Mouse (Mus musculus) urinary bladder, postnatal 10 days (tissue): ENCODE data around the gene Hs3st2.
"Not testable (repeated sequence)": the region's sequence is repeated elsewhere in the genome, so short reads cannot be mapped to it uniquely, and the experiment has no call there.

Experiments
- DNase-seq: peaks from one replicate; pipeline ENCODE4 v3.0.0; 2022; ENCODE audit warnings: low spot score

Hs3st2 gene

GRCm38 (mm10) chr7:121391225-121391983 is at the start of gene Hs3st2:
Gene Hs3st2 (plus strand): TSS chr7:121391859.
- no peak for DNase-seq

- DNase-seq = no peak
Measured at GRCm38 (mm10) chr7:121348284-121348963, 43.2 kb upstream of the Hs3st2 start.

DNA sequence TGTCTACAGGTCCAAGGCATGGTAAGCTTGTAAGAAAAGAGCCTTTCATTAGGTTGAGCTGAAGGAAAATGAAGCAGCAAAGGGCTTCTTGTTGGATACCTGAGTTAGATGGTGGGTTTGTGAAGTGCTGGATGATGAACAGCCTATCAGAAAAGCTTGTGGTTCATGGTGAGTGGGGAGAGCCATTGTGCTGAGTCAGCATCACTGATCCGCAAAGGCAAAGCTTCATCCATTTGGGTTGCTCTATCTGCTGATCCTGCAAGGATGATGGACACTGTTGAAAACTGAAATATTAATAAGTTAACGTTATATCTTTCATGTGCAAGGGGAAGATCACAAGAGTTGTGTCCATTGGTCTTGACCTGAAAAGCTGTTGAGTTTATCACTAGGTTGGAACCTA is 40.0 kb upstream of the Hs3st2 start:
- no peak for DNase-seq

DNA sequence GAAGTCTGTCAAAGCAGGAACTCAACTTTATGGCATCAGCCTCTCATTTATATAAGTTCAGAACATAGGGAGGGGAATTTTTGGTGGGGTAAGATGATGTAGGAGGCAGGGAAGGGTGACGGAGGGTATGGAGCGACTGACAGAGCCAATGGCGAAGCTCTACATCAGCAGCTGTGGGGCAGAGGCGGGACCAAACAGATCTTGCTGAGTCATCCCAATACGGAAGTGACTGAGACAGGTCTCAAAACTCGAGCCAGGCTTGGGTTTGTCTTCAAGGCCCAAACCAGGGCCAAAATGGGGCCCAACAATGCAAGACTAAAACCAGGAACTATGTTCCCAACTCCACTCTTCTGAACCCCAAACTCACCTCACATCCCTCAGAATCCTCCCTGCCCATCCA is 30.2 kb upstream of the Hs3st2 start:
- DNase-seq = not testable (repeated sequence)

DNA sequence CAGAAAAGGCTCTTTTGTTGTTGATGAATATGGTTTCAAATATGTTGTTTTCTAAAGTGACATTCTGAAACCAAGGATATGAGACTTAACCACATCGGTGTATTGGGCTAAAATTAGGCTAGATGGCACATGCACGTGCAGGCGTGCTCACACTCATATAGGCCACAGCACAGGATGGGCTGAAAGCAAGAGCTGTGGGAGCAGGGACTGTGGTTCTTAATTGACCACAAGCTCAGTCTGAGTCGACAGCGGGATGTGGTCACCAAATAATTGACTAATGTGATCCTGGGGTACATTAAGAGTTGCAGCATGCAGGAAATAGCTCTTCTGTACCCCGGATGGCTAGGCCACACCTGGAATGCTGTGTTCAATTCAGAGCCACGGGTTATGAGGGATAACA is 26.1 kb upstream of the Hs3st2 start:
- DNase-seq = no peak

GRCm38 (mm10) chr7:121367185-121367584 is 24.5 kb upstream of the Hs3st2 start:
- no peak for DNase-seq

- no peak for DNase-seq
Measured at GRCm38 (mm10) chr7:121371990-121372389, 19.7 kb upstream of the Hs3st2 start.

DNA sequence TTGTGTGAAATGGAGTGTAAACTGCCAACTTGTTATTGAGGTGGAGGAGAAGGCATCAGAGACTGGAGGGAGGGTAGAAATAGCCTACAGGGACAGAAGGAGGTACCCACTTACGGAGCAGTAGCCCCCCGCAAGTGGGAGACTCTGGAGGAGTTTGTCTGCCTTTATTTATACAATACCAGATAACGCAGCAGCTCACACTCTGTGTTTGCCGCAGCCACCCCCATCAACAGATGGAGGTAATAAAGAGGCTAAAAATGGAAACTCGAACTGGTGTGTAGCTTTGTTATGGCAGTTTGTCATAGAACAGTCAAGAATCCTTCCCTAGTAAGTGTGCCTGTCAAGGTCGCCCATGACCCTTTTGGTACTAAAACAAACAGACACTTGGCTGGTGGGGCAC is 16.2 kb upstream of the Hs3st2 start:
- no peak for DNase-seq

- DNase-seq = no peak
Measured at GRCm38 (mm10) chr7:121378942-121379341, 12.7 kb upstream of the Hs3st2 start.

DNA sequence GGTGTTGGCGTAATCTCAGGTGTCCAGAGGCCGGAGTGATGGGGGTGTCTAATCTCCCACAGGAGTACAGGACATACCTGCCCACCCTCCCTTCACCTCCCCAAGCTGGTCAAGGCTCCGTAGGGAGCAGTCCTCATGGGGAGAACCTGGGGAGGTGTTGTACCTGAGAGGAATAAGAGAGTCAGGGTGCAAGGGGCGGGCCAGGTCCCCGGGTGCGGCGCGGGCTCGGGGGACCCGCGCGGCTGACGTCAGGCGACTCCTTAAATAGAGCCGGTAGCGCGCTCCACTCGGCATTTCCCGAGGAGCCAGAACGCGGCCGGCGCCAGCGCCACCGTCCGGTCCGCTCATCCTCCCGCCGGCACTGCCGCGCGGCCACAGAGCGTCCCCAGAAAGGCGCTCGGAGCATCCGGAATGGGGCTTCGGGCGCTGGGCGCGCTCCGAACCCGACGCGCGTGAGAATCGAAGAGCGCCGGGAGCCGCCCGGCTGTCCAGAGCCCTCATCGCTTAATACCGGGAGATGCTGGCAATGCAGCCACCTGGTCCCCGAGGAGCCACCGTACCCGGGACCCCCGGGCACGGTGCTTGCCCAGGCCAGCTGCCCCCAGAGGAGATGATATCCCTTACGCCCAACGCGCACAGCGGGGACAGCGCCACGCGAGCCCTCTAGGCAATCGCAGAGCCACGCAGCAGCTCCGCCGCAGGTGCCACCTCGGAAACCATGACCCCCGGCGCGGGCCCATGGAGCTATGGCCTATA is 503 bp downstream of the Hs3st2 start:
- peak; percentile 10 for DNase-seq

GRCm38 (mm10) chr7:121392740-121392993 is 1.0 kb downstream of the Hs3st2 start:
- DNase-seq = no peak

DNA sequence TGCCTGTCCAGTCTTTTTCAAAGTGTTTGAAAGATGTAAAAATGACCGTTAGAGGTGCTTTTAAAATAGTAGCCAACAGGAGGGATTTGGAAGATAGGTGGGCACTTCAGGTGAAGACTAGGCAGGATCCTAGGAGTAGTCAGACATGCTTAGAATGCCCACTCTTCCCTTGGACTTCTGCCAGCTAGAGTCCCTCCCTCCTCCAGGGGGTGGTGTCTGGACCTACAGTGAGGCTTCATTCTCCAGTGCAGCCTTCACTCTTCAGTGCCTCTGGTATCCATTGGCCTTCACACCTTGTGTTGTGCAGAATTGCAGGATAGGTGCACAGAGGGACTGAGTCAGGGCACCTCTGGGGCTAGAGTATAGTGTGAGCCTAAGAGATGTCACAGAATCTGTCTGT is 2.2 kb downstream of the Hs3st2 start:
- DNase-seq = no peak

DNA sequence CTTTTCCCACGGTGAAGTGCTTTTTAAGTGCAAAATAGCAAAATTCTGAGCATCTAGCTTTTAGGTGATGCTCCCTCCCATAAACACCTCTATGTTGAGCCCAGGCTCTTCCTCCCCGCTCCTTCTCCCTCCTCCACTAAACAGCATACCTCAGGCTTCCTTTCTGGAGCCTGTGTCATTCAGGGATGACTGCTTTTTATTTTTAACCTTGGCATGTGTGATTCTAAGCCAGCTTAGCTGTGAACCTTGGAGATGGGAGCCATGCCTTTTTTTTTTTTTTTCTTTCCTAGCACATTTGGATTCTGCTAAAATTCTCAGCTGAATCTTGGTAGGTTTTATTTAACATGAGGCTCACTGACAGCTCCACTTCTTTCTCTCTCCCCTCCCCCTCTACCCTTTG is 3.2 kb downstream of the Hs3st2 start:
- DNase-seq = no peak

GRCm38 (mm10) chr7:121410716-121411506 is 19.3 kb downstream of the Hs3st2 start:
- DNase-seq = no peak

GRCm38 (mm10) chr7:121411507-121411898 is 19.8 kb downstream of the Hs3st2 start:
- DNase-seq = no peak

DNA sequence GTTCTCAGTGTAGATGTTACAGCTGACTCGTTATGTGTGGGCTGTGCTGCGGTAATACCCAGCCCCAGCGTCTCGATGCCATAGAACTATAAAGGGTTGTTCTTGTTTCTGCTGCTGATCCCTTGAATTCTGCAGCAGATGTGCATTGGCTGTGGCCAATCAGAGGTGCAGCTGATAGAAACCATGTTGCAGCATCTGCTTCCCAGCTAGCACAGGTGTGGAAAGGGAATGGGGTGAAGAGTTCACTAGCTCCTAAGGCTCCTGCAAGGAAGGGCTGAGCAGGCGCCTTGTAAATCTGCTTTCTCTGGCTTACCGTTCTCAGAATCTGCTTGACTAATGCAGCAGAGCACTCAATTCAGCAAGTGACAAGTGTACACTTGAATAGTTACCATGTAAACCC is 45.2 kb downstream of the Hs3st2 start:
- no peak for DNase-seq

DNA sequence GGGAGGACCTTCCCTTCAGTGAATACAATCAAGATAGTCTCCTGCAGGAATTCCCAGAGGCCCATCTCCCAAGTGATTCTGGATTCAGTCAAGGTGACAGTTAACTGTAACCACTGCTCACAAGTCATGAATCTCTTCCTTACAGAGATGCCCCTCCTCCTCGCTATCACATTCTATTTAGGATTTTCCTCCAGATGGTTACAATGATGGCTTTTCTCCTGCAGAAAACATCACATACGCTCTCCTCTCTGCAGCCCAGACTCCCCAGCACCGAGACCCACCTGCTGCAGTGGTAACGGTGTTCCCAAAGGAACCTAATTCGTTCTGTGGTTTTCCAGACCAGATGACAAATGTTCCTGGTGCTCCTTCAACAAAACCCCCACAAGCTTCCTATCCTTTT is 49.5 kb downstream of the Hs3st2 start:
- DNase-seq = no peak

GRCm38 (mm10) chr7:121444336-121444735 is 52.7 kb downstream of the Hs3st2 start:
- DNase-seq = no peak

- no peak for DNase-seq
Measured at GRCm38 (mm10) chr7:121446281-121446680, 54.6 kb downstream of the Hs3st2 start.

DNA sequence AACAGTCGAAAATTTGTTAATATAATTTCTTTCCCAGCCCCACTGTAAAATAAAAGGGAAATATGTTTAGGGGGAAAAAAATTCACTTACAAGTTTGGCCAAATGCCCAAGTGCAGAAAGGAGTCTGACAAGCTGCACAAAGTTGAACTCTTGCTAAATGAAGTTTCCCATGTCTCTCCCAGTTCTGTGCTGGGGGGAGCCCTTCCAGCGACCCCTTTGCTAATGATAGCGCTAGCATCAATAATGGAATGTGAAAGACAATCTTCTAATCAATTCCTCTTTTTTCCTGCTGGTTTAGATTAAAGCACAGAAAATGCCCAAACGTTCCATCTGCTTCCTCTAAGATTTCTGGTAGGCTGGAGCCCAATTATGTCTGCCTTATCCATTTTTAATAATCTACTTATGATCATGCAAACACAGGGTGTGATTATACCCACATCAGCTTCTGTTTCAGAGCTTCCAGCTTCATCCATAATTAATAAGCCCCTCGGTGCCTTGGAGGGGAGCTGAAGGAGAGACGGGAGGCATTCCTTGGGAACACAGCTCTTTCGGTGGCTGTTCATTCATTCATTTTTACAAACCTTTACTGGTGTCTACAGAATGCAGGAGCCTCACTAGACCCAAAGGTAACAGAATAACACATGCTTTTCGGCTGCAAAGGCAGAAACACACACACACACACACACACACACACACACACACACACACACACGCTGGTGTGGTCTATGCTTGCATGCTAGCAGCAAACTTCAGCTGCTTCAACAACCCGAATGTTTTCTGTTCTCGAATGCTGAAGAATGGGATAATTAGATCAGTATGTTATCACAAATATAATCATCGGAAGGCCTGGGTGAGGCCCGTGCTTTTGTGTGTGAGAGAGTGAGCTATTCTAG is 59.5 kb downstream of the Hs3st2 start:
- no peak for DNase-seq

DNA sequence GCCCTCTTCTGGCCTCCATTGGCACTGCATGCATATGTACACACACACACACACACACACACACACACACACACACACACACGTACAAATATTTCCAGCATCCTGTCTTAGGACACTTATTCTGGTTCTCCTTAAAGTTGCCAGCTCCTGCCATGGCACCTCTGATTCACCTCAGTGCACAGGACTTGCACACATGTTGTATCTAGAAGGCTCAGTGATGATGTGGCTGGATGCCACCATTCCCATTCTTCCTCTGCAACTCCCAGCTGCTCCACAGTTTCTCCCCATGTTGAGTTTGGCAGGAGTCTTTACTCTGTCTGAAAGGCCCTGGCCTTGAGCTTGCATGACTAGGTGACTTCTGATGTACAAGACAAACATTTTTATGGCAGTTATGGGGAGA is 65.1 kb downstream of the Hs3st2 start:
- DNase-seq = no peak
